Mouse (Mus musculus): ENCODE results near the gene Fignl1.

DNA sequence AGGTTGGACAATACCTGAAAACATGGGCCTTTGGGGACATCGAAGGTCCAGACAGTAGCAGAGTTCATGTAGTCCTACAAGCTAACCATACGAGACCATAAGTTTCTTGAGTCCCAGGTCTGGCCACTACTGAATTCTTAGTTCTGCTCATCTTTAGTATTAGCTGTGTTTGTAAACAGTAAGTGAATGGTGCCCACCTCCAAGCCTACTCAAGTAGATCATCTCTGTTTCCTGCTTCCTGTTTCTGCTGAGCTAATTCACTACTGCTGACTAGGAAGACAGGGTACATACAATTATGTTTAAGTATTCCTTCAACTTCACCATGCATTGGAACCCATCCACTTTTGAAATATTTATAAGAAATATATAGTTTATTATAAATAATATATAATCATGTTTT is 40.7 kb downstream of the Fignl1 start:
- TF ChIP-seq POLR2A (IDR thresholded peaks at IDR 0.05; ENCODE audit: control insufficient read depth, extremely low read depth, insufficient read depth, low read length, poor library complexity) = no peak
- TF ChIP-seq CTCF (IDR thresholded peaks at IDR 0.05; ENCODE audit: borderline replicate concordance, control insufficient read depth, extremely low read depth, insufficient read depth, low read length, poor library complexity) = no peak

All from thymus, adult 2 months (tissue).